Mouse (Mus musculus) heart, adult 2 months (tissue): ENCODE measurements around the gene 4930404H24Rik.

Experiments
- CTCF ChIP-seq: fragments of 200-600 bp; IDR thresholded peaks from 2 replicates; pipeline ENCODE4 v1.8.1; 2022; ENCODE audit warnings: antibody characterized with exemption, mild to moderate bottlenecking, moderate library complexity
- POLR2A ChIP-seq: fragments of 200-500 bp; IDR thresholded peaks from 2 replicates; pipeline ENCODE4 v1.6.1; 2011; ENCODE audit warnings: mild to moderate bottlenecking, low read depth, low read length, control low read depth; ENCODE audit not compliant: insufficient read depth

DNA sequence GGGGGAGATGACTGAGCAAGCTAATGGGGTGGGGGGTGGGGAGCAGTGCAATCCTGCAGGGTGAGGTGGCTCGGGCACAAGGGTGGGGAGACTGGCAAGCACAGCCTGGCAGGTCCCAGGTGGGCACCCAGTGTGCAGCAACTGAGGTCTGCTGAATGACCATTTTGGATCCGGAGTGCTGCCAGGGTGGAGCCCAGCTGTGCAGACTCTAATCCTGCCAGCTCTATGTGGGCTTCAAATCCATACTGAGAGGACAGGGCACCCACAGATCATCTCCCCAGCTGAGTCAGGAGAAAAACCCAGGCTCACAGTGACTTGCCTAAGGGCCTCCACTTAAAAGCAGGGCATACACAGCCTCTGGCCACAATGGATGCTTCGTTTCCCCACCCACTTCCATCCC, 15.8 kb downstream of the 4930404H24Rik start:
- TF ChIP-seq CTCF, result no peak
- no peak for TF ChIP-seq POLR2A
